Mouse (Mus musculus) frontal cortex, postnatal 14 days (tissue): ENCODE data around the gene Gm2916.
"Not testable (repeated sequence)": the region's sequence is repeated elsewhere in the genome, so short reads cannot be mapped to it uniquely, and the experiment has no call there.

Experiments
- DNase-seq, 2 experiments: peaks; one replicate each; pipeline ENCODE4 v3.0.0; 2022; ENCODE audit warnings: low spot score in 2 of 2

Gm2916 gene

GRCm38 (mm10) chr14:3883872-3884271 lies at the start of gene Gm2916:
Gene Gm2916, plus strand, starts transcription at chr14:3884172.
- not testable (repeated sequence) for DNase-seq

GRCm38 (mm10) chr14:3845945-3846344 lies 38.0 kb upstream of the Gm2916 start, which contains the start of gene Gm3033:
Gene Gm3033, plus strand, starts transcription at chr14:3846245.
- DNase-seq, result not testable (repeated sequence)

- DNase-seq, result not testable (repeated sequence)
These were observed 47.5 kb downstream of the Gm2916 start, which contains the start of gene Gm3029 for GRCm38 (mm10) chr14:3931456-3931855. Gene Gm3029, plus strand, starts transcription at chr14:3931756.

GRCm38 (mm10) chr14:3963247-3963646 lies 79.3 kb downstream of the Gm2916 start, which contains the start of gene Gm3095:
Gene Gm3095, plus strand, starts transcription at chr14:3963547.
- DNase-seq, result not testable (repeated sequence)
